ENCODE assay signal across 12 mouse cellular contexts in the genomic region with DNA sequence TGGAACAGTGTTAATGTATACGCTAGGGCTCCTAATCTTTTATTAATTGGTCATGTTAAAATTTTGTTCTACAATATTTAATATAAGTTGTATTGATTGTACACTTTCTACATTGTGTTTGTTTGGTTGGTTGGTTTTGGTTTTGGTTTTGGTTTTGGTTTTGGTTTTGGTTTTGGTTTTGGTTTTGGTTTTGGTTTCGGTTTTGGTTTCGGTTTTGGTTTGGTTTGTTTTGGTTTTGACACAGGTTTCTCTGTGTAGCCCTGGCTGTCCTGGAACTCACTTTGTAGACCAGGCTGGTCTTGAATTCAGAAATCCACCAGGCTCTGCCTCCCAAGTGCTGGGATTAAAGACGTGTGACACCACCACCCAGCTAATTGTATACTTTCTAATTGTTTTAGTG. TPM values are rescaled to one million over a fixed set of nuclear protein-coding genes. Genes with fewer than 3 reads are reported as not detected.
"Had no signal": no experiment of that assay in that cellular context is flagged by ENCODE, and none has a peak within 500 bp of the region (broad histone marks: within the 10 kb centered on the region; RNA-seq: fewer than 3 reads in every experiment).

No protein-coding gene starts in this region.

RNA-seq across cellular contexts. Expression of gene Krt16, which starts 8.4 kb away (rescaled TPM):
- total RNA-seq: neutrophil, adult 5-6 weeks had no signal
- polyA plus RNA-seq: neural tube, embryonic 13.5 days; neural tube, embryonic 14.5 days; neural tube, embryonic 15.5 days; small intestine, adult 2 months; spleen, adult 2 months; testis, adult 2 months; urinary bladder, adult 2 months had no signal

RNA-seq across cellular contexts. Expression of gene Krt17, which starts 20.6 kb away (rescaled TPM):
- total RNA-seq: neutrophil, adult 5-6 weeks had no signal
- polyA plus RNA-seq: neural tube, embryonic 14.5 days; spleen, adult 2 months; testis, adult 2 months had no signal

RNA-seq across cellular contexts. Expression of gene Krt42, which starts 29.4 kb away (rescaled TPM):
- total RNA-seq: neutrophil, adult 5-6 weeks had no signal
- polyA plus RNA-seq: neural tube, embryonic 13.5 days; neural tube, embryonic 14.5 days; neural tube, embryonic 15.5 days; small intestine, adult 2 months; spleen, adult 2 months; stomach, embryonic 14.5 days; stomach, embryonic 15.5 days; stomach, embryonic 16.5 days; testis, adult 2 months; urinary bladder, adult 2 months had no signal

RNA-seq across cellular contexts. Expression of gene Krt14, which starts 32.9 kb away (rescaled TPM):
- total RNA-seq: neutrophil, adult 5-6 weeks had no signal
- polyA plus RNA-seq: small intestine, adult 2 months; spleen, adult 2 months; testis, adult 2 months had no signal

RNA-seq across cellular contexts. Expression of gene Krt9, which starts 47.2 kb away (rescaled TPM):
- total RNA-seq: neutrophil, adult 5-6 weeks had no signal
- polyA plus RNA-seq: neural tube, embryonic 13.5 days; small intestine, adult 2 months; spleen, adult 2 months; stomach, embryonic 14.5 days; stomach, embryonic 15.5 days; stomach, embryonic 16.5 days; stomach, postnatal 0 days; testis, adult 2 months; urinary bladder, adult 2 months had no signal
